ENCODE assay signal across 14 mouse cellular contexts in the genomic region with DNA sequence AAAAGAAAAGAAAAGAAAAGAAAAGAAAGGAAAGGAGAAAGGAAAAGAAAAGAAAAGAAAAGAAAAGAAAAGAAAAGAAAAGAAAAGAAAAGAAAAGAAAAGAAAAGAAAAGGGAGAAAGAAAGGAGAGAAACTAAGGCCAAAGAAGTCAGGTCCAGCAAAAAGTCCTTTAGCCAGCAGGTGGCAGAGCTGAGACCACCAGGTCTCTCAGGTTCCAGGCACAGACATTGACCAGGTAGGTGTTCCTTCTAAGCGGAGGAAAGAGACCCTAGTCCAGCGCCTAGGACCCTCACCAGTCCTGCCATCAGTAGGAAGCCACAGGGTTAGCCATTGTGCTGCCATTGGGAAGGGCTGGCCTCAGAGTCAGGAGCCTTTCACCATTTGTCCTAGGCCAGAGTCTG. TPM values are rescaled to one million over a fixed set of nuclear protein-coding genes. Genes with fewer than 3 reads are reported as not detected.
DNase-seq lines count a peak whose midpoint lies in the region; ATAC-seq and TF ChIP-seq lines count a peak whose summit lies in the region.
"Had no signal": no experiment of that assay in that cellular context is flagged by ENCODE, and none has a peak within 500 bp of the region (broad histone marks: within the 10 kb centered on the region; RNA-seq: fewer than 3 reads in every experiment).

No protein-coding gene starts in this region.

- no peak for DNase-seq in hindbrain, postnatal 0 days (ENCODE audit: low spot score)
- no peak for DNase-seq in testis, postnatal 14 days (ENCODE audit: low spot score)
- peak; percentile 38 for DNase-seq in embryonic facial prominence, embryonic 10.5 days (ENCODE audit: low spot score)
- DNase-seq in splenic B cell, adult 2 months (ENCODE audit: low read depth, low spot score) = peak; percentile 58
- DNase-seq in MN1 (ENCODE audit: low spot score) = no peak
- DNase-seq: adrenal gland, adult 8-10 months; heart, adult 11 months had no signal

- H3K27ac ChIP-seq in hindbrain, postnatal 0 days = no peak overlapping the region
- H3K27ac ChIP-seq in hindbrain, embryonic 13.5 days = no peak overlapping the region
- H3K27ac ChIP-seq in testis, adult 2 months (ENCODE audit: control insufficient read depth, insufficient read depth, low read depth, low read length) = no peak overlapping the region
- H3K27ac ChIP-seq in embryonic facial prominence, embryonic 10.5 days (replicated peaks) = no peak overlapping the region
- H3K27ac ChIP-seq: embryonic facial prominence, embryonic 13.5 days; stomach, embryonic 15.5 days had no signal

- ATAC-seq in hindbrain, postnatal 0 days = no peak
- no peak for ATAC-seq in hindbrain, embryonic 13.5 days (ENCODE audit: low FRiP score)
- ATAC-seq in frontal cortex, adult (ENCODE audit: low TSS enrichment) = no peak

- H3K27me3 ChIP-seq in hindbrain, postnatal 0 days (ENCODE audit: insufficient read depth, low read length) = no peaks in the 10 kb centered on the region
- H3K27me3 ChIP-seq in hindbrain, embryonic 13.5 days = 0 out of 2 replicates have a peak, but pooled peaks cover 14% of the 10 kb centered on the region
- no peaks in the 10 kb centered on the region for H3K27me3 ChIP-seq in testis, adult 2 months (ENCODE audit: control insufficient read depth, insufficient read depth, low read length)
- peaks cover 11% of the 10 kb centered on the region; the same call in 1 of the 2 replicates for H3K27me3 ChIP-seq in embryonic facial prominence, embryonic 10.5 days (replicated peaks; ENCODE audit: low read depth, poor library complexity, severe bottlenecking)
- no peaks in the 10 kb centered on the region; the same call in 1 of the 2 replicates for H3K27me3 ChIP-seq in splenic B cell, adult 2 months (ENCODE audit: control insufficient read depth, insufficient read depth, low read length, poor library complexity, severe bottlenecking)

- TF ChIP-seq POLR2A in testis, adult 2 months (IDR thresholded peaks at IDR 0.05; ENCODE audit: control insufficient read depth, low read depth, low read length) = no peak

- no peak overlapping the region for H3K4me3 ChIP-seq in hindbrain, postnatal 0 days (ENCODE audit: low read length)
- no peak overlapping the region for H3K4me3 ChIP-seq in hindbrain, embryonic 13.5 days
- H3K4me3 ChIP-seq in testis, adult 2 months (ENCODE audit: control insufficient read depth, low read depth, low read length) = no peak overlapping the region
- no peak overlapping the region for H3K4me3 ChIP-seq in embryonic facial prominence, embryonic 10.5 days
- H3K4me3 ChIP-seq: embryonic facial prominence, embryonic 13.5 days; stomach, embryonic 15.5 days had no signal

- H3K4me2 ChIP-seq in hindbrain, postnatal 0 days (ENCODE audit: low read depth, low read length) = no peak overlapping the region
- H3K4me2 ChIP-seq in hindbrain, embryonic 13.5 days = no peak overlapping the region
- H3K4me2 ChIP-seq: embryonic facial prominence, embryonic 13.5 days; stomach, embryonic 15.5 days had no signal

- WGBS in hindbrain, postnatal 0 days = 67% methylated on average over 2 of the region's 2 CpGs
- WGBS in hindbrain, embryonic 13.5 days = 50% methylated on average over 2 of the region's 2 CpGs
- WGBS in embryonic facial prominence, embryonic 10.5 days = 43% methylated on average over 2 of the region's 2 CpGs

- TF ChIP-seq CTCF in hindbrain, postnatal 0 days (IDR thresholded peaks at IDR 0.05; ENCODE audit: low read depth) = peak; percentile 69
- TF ChIP-seq CTCF in testis, adult 2 months (IDR thresholded peaks at IDR 0.05; ENCODE audit: control insufficient read depth, insufficient read depth, insufficient replicate concordance, low read depth, low read length) = peak; percentile 17; the same call in 1 of the 2 replicates

- H3K36me3 ChIP-seq in hindbrain, postnatal 0 days (ENCODE audit: insufficient read depth, low read length) = no peaks in the 10 kb centered on the region
- no peaks in the 10 kb centered on the region for H3K36me3 ChIP-seq in hindbrain, embryonic 13.5 days
- no peaks in the 10 kb centered on the region for H3K36me3 ChIP-seq in testis, adult 2 months (ENCODE audit: control insufficient read depth, insufficient read depth, low read length)
- no peaks in the 10 kb centered on the region for H3K36me3 ChIP-seq in embryonic facial prominence, embryonic 10.5 days (replicated peaks)
- no peaks in the 10 kb centered on the region for H3K36me3 ChIP-seq in splenic B cell, adult 2 months (ENCODE audit: control insufficient read depth, insufficient read depth, low read length, poor library complexity, severe bottlenecking)
- H3K36me3 ChIP-seq: embryonic facial prominence, embryonic 13.5 days; stomach, embryonic 15.5 days had no signal

- no peaks in the 10 kb centered on the region for H3K9me3 ChIP-seq in hindbrain, postnatal 0 days (ENCODE audit: low read length)
- H3K9me3 ChIP-seq in hindbrain, embryonic 13.5 days = no peaks in the 10 kb centered on the region
- no peaks in the 10 kb centered on the region for H3K9me3 ChIP-seq in embryonic facial prominence, embryonic 10.5 days
- H3K9me3 ChIP-seq: embryonic facial prominence, embryonic 13.5 days; stomach, embryonic 15.5 days had no signal

- H3K9ac ChIP-seq in hindbrain, postnatal 0 days (replicated peaks; ENCODE audit: low read length) = no peak overlapping the region
- H3K9ac ChIP-seq in hindbrain, embryonic 13.5 days = no peak overlapping the region
- H3K9ac ChIP-seq: embryonic facial prominence, embryonic 13.5 days; stomach, embryonic 15.5 days had no signal

- H3K4me1 ChIP-seq in hindbrain, postnatal 0 days (ENCODE audit: insufficient read depth, low read length) = no peaks in the 10 kb centered on the region; the same call in 1 of the 2 replicates
- peaks cover 37% of the 10 kb centered on the region for H3K4me1 ChIP-seq in hindbrain, embryonic 13.5 days (replicated peaks)
- peaks cover 3% of the 10 kb centered on the region; the same call in 1 of the 2 replicates for H3K4me1 ChIP-seq in testis, adult 2 months (ENCODE audit: control insufficient read depth, insufficient read depth, low read length)
- peaks cover 16% of the 10 kb centered on the region for H3K4me1 ChIP-seq in embryonic facial prominence, embryonic 10.5 days

RNA-seq across cellular contexts. Expression of a gene that starts 11.5 kb away (rescaled TPM):
- total RNA-seq in hindbrain, postnatal 0 days (2014; rRNA removed) = 0.21 TPM in 1 of 2 replicates, not detected in the other
- not detected in 2 replicates for polyA plus RNA-seq in hindbrain, postnatal 0 days (2015; fragmentation: Nextera tagmentation; extraction: Ambion mirVana)
- not detected in 2 replicates for polyA plus RNA-seq in hindbrain, embryonic 13.5 days (2015; fragmentation: Nextera tagmentation; extraction: Ambion mirVana)
- 0.23 and 0.31 TPM in 2 replicates for polyA plus RNA-seq in testis, adult 2 months (2012; rRNA removed)
- not detected in 2 replicates for polyA plus RNA-seq in embryonic facial prominence, embryonic 10.5 days (2016; fragmentation: Nextera tagmentation; extraction: Ambion mirVana)
- total RNA-seq: left cerebral cortex, adult 18-20 months; monocyte, adult 5-6 weeks had no signal
- polyA plus RNA-seq: embryonic facial prominence, embryonic 13.5 days had no signal

RNA-seq across cellular contexts. Expression of a gene that starts 45.0 kb away (rescaled TPM):
- not detected in 2 replicates for total RNA-seq in hindbrain, postnatal 0 days (2014; rRNA removed)
- not detected in 2 replicates for polyA plus RNA-seq in hindbrain, postnatal 0 days (2015; fragmentation: Nextera tagmentation; extraction: Ambion mirVana)
- polyA plus RNA-seq in hindbrain, embryonic 13.5 days (2015; fragmentation: Nextera tagmentation; extraction: Ambion mirVana) = 0.05 and 0.08 TPM in 2 replicates
- polyA plus RNA-seq in testis, adult 2 months (2012; rRNA removed) = 0.59 and 0.62 TPM in 2 replicates
- 0.07 and 0.09 TPM in 2 replicates for polyA plus RNA-seq in embryonic facial prominence, embryonic 10.5 days (2016; fragmentation: Nextera tagmentation; extraction: Ambion mirVana)
- total RNA-seq: left cerebral cortex, adult 18-20 months; monocyte, adult 5-6 weeks had no signal

RNA-seq across cellular contexts. Expression of a gene that starts 54.4 kb away (rescaled TPM):
- total RNA-seq in hindbrain, postnatal 0 days (2014; rRNA removed) = not detected in 2 replicates
- polyA plus RNA-seq in hindbrain, postnatal 0 days (2015; fragmentation: Nextera tagmentation; extraction: Ambion mirVana) = 0.58 and 0.68 TPM in 2 replicates
- polyA plus RNA-seq in hindbrain, embryonic 13.5 days (2015; fragmentation: Nextera tagmentation; extraction: Ambion mirVana) = 0.16 and 0.29 TPM in 2 replicates
- polyA plus RNA-seq in testis, adult 2 months (2012; rRNA removed) = 0.30 and 0.40 TPM in 2 replicates
- polyA plus RNA-seq in embryonic facial prominence, embryonic 10.5 days (2016; fragmentation: Nextera tagmentation; extraction: Ambion mirVana) = not detected in 2 replicates
- total RNA-seq: left cerebral cortex, adult 18-20 months had no signal

Comparison
In these comparisons a context has a peak if more than half of its experiments do, and no peak if none do; other contexts are left out.
1. DNase-seq: peak in embryonic facial prominence, embryonic 10.5 days (single experiment) and splenic B cell, adult 2 months (single experiment); none in hindbrain, postnatal 0 days (single experiment), testis, postnatal 14 days (single experiment) and MN1 (single experiment).